Mouse (Mus musculus) urinary bladder, adult 18-20 months (tissue): ENCODE results near the gene Krt82.

Source experiments
- DNase-seq, 2 experiments: peaks; one replicate each; pipeline ENCODE4 v3.0.0; 2022; ENCODE audit warnings: low spot score in 2 of 2, mixed read lengths in 2 of 2

The Krt82 gene

GRCm38 (mm10) chr15:101550567-101550966, at the start of gene Krt82:
Krt82 (minus strand) TSS chr15:101550667.
- no peak for DNase-seq

- no peak for DNase-seq
These were observed 48.7 kb upstream of the Krt82 start for GRCm38 (mm10) chr15:101599123-101599522.

GRCm38 (mm10) chr15:101588216-101588615, 37.7 kb upstream of the Krt82 start:
- DNase-seq = no peak

GRCm38 (mm10) chr15:101584456-101584855, 34.0 kb upstream of the Krt82 start:
- DNase-seq = no peak

- DNase-seq = no peak
These were observed 32.9 kb upstream of the Krt82 start for GRCm38 (mm10) chr15:101583211-101583965.

GRCm38 (mm10) chr15:101581701-101582100, 31.2 kb upstream of the Krt82 start:
- no peak for DNase-seq

- no peak for DNase-seq
These were observed 25.0 kb upstream of the Krt82 start for GRCm38 (mm10) chr15:101575506-101575905.

GRCm38 (mm10) chr15:101573796-101574345, 23.4 kb upstream of the Krt82 start, which contains the start of gene Krt75:
Krt75 (minus strand) TSS chr15:101573904.
- no peak for DNase-seq

- DNase-seq = no peak
These were observed 17.3 kb upstream of the Krt82 start for GRCm38 (mm10) chr15:101567780-101568179.

- no peak for DNase-seq
These were observed 12.4 kb upstream of the Krt82 start, which contains the start of gene Krt90 for GRCm38 (mm10) chr15:101562850-101563249. Krt90 (minus strand) TSS chr15:101562950.

GRCm38 (mm10) chr15:101558034-101558646, 7.7 kb upstream of the Krt82 start:
- DNase-seq = no peak

- DNase-seq = no peak
These were observed 2.7 kb upstream of the Krt82 start for GRCm38 (mm10) chr15:101553169-101553568.

- no peak for DNase-seq
These were observed 1.7 kb upstream of the Krt82 start for GRCm38 (mm10) chr15:101552188-101552587.

GRCm38 (mm10) chr15:101544478-101544877, 6.0 kb downstream of the Krt82 start:
- DNase-seq = no peak

- DNase-seq = no peak
These were observed 7.9 kb downstream of the Krt82 start for GRCm38 (mm10) chr15:101542543-101542942.

- no peak for DNase-seq
These were observed 11.9 kb downstream of the Krt82 start for GRCm38 (mm10) chr15:101538580-101538900.

GRCm38 (mm10) chr15:101537864-101538579, 12.4 kb downstream of the Krt82 start:
- DNase-seq = peak in 1 of 2 experiments; percentile 18

- peak; percentile 58 to 63 for DNase-seq
These were observed 14.2 kb downstream of the Krt82 start for GRCm38 (mm10) chr15:101536054-101536850.

GRCm38 (mm10) chr15:101532720-101533119, 17.7 kb downstream of the Krt82 start, which contains the start of gene Krt84:
Krt84 (minus strand) TSS chr15:101532820.
- no peak for DNase-seq

- no peak for DNase-seq
These were observed 27.8 kb downstream of the Krt82 start for GRCm38 (mm10) chr15:101522556-101523232.

- DNase-seq = peak; percentile 45 to 62
These were observed 30.7 kb downstream of the Krt82 start for GRCm38 (mm10) chr15:101519792-101520191.
